Mouse (Mus musculus): Measurements from ENCODE around the gene Ric8b. TPM values are rescaled to one million over a fixed set of nuclear protein-coding genes. Genes with fewer than 3 reads are reported as not detected.

Gene Ric8b
- polyA plus RNA-seq, 1 experiment from 2014 or later, result 17.8 TPM

- H3K9ac ChIP-seq (ENCODE audit: low read length), result no peak overlapping the region
- no peaks in the 10 kb centered on the region for H3K27me3 ChIP-seq (ENCODE audit: control insufficient read depth, insufficient read depth, low read depth, low read length)
- ATAC-seq (ENCODE audit: low read depth), result no peak
- H3K4me2 ChIP-seq (ENCODE audit: low read depth, low read length), result no peak overlapping the region
- H3K4me1 ChIP-seq (replicated peaks; ENCODE audit: control insufficient read depth, insufficient read depth, low read length), result peaks cover 8% of the 10 kb centered on the region
- H3K36me3 ChIP-seq (ENCODE audit: control insufficient read depth, insufficient read depth, low read length), result no peaks in the 10 kb centered on the region
- no peak overlapping the region for H3K4me3 ChIP-seq (ENCODE audit: low read length)
- H3K9me3 ChIP-seq (ENCODE audit: control insufficient read depth, low read length), result 0 out of 2 replicates have a peak, but pooled peaks cover 3% of the 10 kb centered on the region
- WGBS, result 91% methylated on average over 8 of the region's 8 CpGs
- H3K27ac ChIP-seq (ENCODE audit: low read length), result no peak overlapping the region
Observed at GRCm38 (mm10) chr10:85048008-85048407, 130.6 kb downstream of the Ric8b start.

- H3K36me3 ChIP-seq (ENCODE audit: control insufficient read depth, insufficient read depth, low read length), result no peaks in the 10 kb centered on the region
- H3K4me1 ChIP-seq (replicated peaks; ENCODE audit: control insufficient read depth, insufficient read depth, low read length), result no peaks in the 10 kb centered on the region
- WGBS, result 52% methylated on average over 4 of the region's 4 CpGs
- no peak overlapping the region for H3K4me2 ChIP-seq (ENCODE audit: low read depth, low read length)
- H3K27me3 ChIP-seq (ENCODE audit: control insufficient read depth, insufficient read depth, low read depth, low read length), result no peaks in the 10 kb centered on the region
- ATAC-seq (ENCODE audit: low read depth), result no peak
- no peak overlapping the region for H3K9ac ChIP-seq (ENCODE audit: low read length)
- 0 out of 2 replicates have a peak, but pooled peaks cover 3% of the 10 kb centered on the region for H3K9me3 ChIP-seq (ENCODE audit: control insufficient read depth, low read length)
- H3K27ac ChIP-seq (ENCODE audit: low read length), result no peak overlapping the region
- no peak overlapping the region for H3K4me3 ChIP-seq (ENCODE audit: low read length)
Observed at GRCm38 (mm10) chr10:85050668-85051208, 133.3 kb downstream of the Ric8b start.

GRCm38 (mm10) chr10:85052451-85052850 is 135.0 kb downstream of the Ric8b start:
- no peaks in the 10 kb centered on the region for H3K36me3 ChIP-seq (ENCODE audit: control insufficient read depth, insufficient read depth, low read length)
- ATAC-seq (ENCODE audit: low read depth), result no peak
- no peaks in the 10 kb centered on the region for H3K27me3 ChIP-seq (ENCODE audit: control insufficient read depth, insufficient read depth, low read depth, low read length)
- no peaks in the 10 kb centered on the region for H3K4me1 ChIP-seq (replicated peaks; ENCODE audit: control insufficient read depth, insufficient read depth, low read length)
- 17% methylated on average over 4 of the region's 4 CpGs for WGBS
- H3K4me2 ChIP-seq (ENCODE audit: low read depth, low read length), result no peak overlapping the region
- no peak overlapping the region for H3K27ac ChIP-seq (ENCODE audit: low read length)
- H3K9ac ChIP-seq (ENCODE audit: low read length), result no peak overlapping the region
- H3K4me3 ChIP-seq (ENCODE audit: low read length), result no peak overlapping the region
- H3K9me3 ChIP-seq (ENCODE audit: control insufficient read depth, low read length), result 0 out of 2 replicates have a peak, but pooled peaks cover 3% of the 10 kb centered on the region

- Histone ChIP-seq H3K27me3 (ENCODE audit: control insufficient read depth, insufficient read depth, low read depth, low read length) (no peaks in the 10 kb centered on the region), H3K27ac (ENCODE audit: low read length) (no peak overlapping the region), H3K4me2 (ENCODE audit: low read depth, low read length) (no peak overlapping the region), H3K9me3 (ENCODE audit: control insufficient read depth, low read length) (no peaks in the 10 kb centered on the region), H3K36me3 (ENCODE audit: control insufficient read depth, insufficient read depth, low read length) (no peaks in the 10 kb centered on the region), H3K4me3 (ENCODE audit: low read length) (no peak overlapping the region), H3K4me1 (replicated peaks; ENCODE audit: control insufficient read depth, insufficient read depth, low read length) (no peaks in the 10 kb centered on the region), H3K9ac (ENCODE audit: low read length) (no peak overlapping the region)
- no peak for ATAC-seq (ENCODE audit: low read depth)
- WGBS, result 61% methylated on average over 2 of the region's 2 CpGs
Observed at GRCm38 (mm10) chr10:85054876-85055275, 137.5 kb downstream of the Ric8b start.

Other genes starting within 250 kb of the Ric8b start
- gene Rfx4, start 161.6 kb upstream of the Ric8b start, polyA plus RNA-seq (2015; fragmentation: Nextera tagmentation; extraction: Ambion mirVana), result 0.06 TPM in 1 of 2 replicates, not detected in the other
- 0.89 and 1.0 TPM in 2 replicates for gene Fhl4, start 184.9 kb downstream of the Ric8b start, polyA plus RNA-seq (2015; fragmentation: Nextera tagmentation; extraction: Ambion mirVana)
- 71.1 and 74.5 TPM in 2 replicates for gene Tmem263, start 185.0 kb downstream of the Ric8b start, polyA plus RNA-seq (2015; fragmentation: Nextera tagmentation; extraction: Ambion mirVana)
- gene Mterf2, start 210.4 kb downstream of the Ric8b start, polyA plus RNA-seq (2015; fragmentation: Nextera tagmentation; extraction: Ambion mirVana), result 9.0 and 12.1 TPM in 2 replicates

All from lung, embryonic 16.5 days (tissue).